Mouse (Mus musculus) embryonic facial prominence, embryonic 13.5 days (tissue): ENCODE measurements around the gene Ptn. TPM values are rescaled to one million over a fixed set of nuclear protein-coding genes. Genes with fewer than 3 reads are reported as not detected.

ENCODE experiments used
- ATAC-seq: fragments of 200-750 bp; cut with Nextera tagmentation; 2 replicates; pipeline ENCODE4 v1.8.0; 2017; ENCODE audit warnings: low read depth; ENCODE audit not compliant: insufficient number of reproducible peaks, insufficient read depth, low FRiP score, low TSS enrichment
- H3K27ac ChIP-seq: fragments of 300-500 bp; sonication (generic); 2 replicates; pipeline ENCODE4 v1.5.1; 2015; ENCODE audit warnings: moderate library complexity, mild to moderate bottlenecking, inconsistent platforms
- H3K27me3 ChIP-seq: fragments of 300-500 bp; sonication (generic); 2 replicates; pipeline ENCODE4 v1.6.1; 2015; ENCODE audit warnings: mild to moderate bottlenecking, inconsistent platforms
- H3K36me3 ChIP-seq: fragments of 300-500 bp; sonication (generic); 2 replicates; pipeline ENCODE4 v1.6.1; 2015; ENCODE audit warnings: mild to moderate bottlenecking, inconsistent platforms
- H3K4me1 ChIP-seq: fragments of 300-500 bp; sonication (generic); 2 replicates; pipeline ENCODE4 v1.6.1; 2015; ENCODE audit warnings: inconsistent platforms
- H3K4me2 ChIP-seq: fragments of 300-500 bp; sonication (generic); 2 replicates; pipeline ENCODE4 v1.6.1; 2015; ENCODE audit warnings: moderate library complexity, mild to moderate bottlenecking, inconsistent platforms
- H3K4me3 ChIP-seq: fragments of 300-500 bp; sonication (generic); 2 replicates; pipeline ENCODE4 v1.5.1; 2015; ENCODE audit warnings: mild to moderate bottlenecking, inconsistent platforms
- H3K9ac ChIP-seq: fragments of 300-500 bp; sonication (generic); 2 replicates; pipeline ENCODE4 v1.6.1; 2015; ENCODE audit warnings: mild to moderate bottlenecking, inconsistent platforms
- H3K9me3 ChIP-seq: fragments of 300-500 bp; sonication (generic); 2 replicates; pipeline ENCODE4 v1.6.1; 2016; ENCODE audit warnings: inconsistent platforms
- WGBS: fragments of 180-500 bp; shearing (Covaris S2); methylation state at CpG from one replicate; pipeline ENCODE4 v1.1.7; 2015; ENCODE audit warnings: mixed read lengths; 5-methylcytosine and 5-hydroxymethylcytosine counted together
- microRNA-seq: library from miRNA; unstranded; fragments of <30 nt; microRNA quantifications from one replicate; pipeline ENCODE4, GENCODE M21; 2016
- polyA plus RNA-seq: library from polyadenylated mRNA; unstranded; fragments of >200 nt; fragmentation: Nextera tagmentation; extraction: Ambion mirVana; gene quantifications from 2 replicates; pipeline ENCODE4 v1.2.1, GENCODE M21; 2015

Ptn gene
- polyA plus RNA-seq, 1 experiment from 2014 or later, result 731 TPM

GRCm38 (mm10) chr6:36672399-36673221 lies 137.4 kb downstream of the Ptn start:
- WGBS, result 69% methylated on average over 11 of the region's 11 CpGs
- ATAC-seq, result no peak
- no peaks in the 10 kb centered on the region for H3K36me3 ChIP-seq

GRCm38 (mm10) chr6:36671274-36671673 lies 138.7 kb downstream of the Ptn start:
- H3K9ac ChIP-seq, result no peak overlapping the region
- no peaks in the 10 kb centered on the region for H3K36me3 ChIP-seq
- H3K4me2 ChIP-seq, result no peak overlapping the region
- ATAC-seq, result no peak
- 81% methylated on average over 3 of the region's 3 CpGs for WGBS
- H3K9me3 ChIP-seq, result no peaks in the 10 kb centered on the region
- H3K27ac ChIP-seq, result no peak overlapping the region
- H3K4me1 ChIP-seq, result 0 out of 2 replicates have a peak, but pooled peaks cover 5% of the 10 kb centered on the region
- no peaks in the 10 kb centered on the region for H3K27me3 ChIP-seq
- H3K4me3 ChIP-seq, result no peak overlapping the region

More at GRCm38 (mm10) chr6:36672399-36673221, 137.4 kb downstream of the Ptn start:
- Histone ChIP-seq H3K9ac (no peak overlapping the region), H3K4me1 (0 out of 2 replicates have a peak, but pooled peaks cover 5% of the 10 kb centered on the region), H3K4me2 (no peak overlapping the region), H3K9me3 (no peaks in the 10 kb centered on the region), H3K27me3 (no peaks in the 10 kb centered on the region), H3K27ac (no peak overlapping the region), H3K4me3 (no peak overlapping the region)

Small RNAs within 50 kb of the gene (microRNA-seq; reads per million reads assigned to microRNA genes)
- not detected for gene Gm25111
